Mouse (Mus musculus) G1E (cell line): ENCODE data around the gene Bckdk.

Experiments
- CTCF ChIP-seq: IDR thresholded peaks from 2 replicates; pipeline ENCODE4 v1.5.1; 2012; ENCODE audit warnings: low read depth, low read length, inconsistent platforms, mixed read lengths
- GATA1 ChIP-seq: IDR thresholded peaks from 2 replicates; pipeline ENCODE4 v1.6.1; 2012; ENCODE audit warnings: borderline replicate concordance, low read length, inconsistent platforms, mixed read lengths
- POLR2AphosphoS5 ChIP-seq: IDR thresholded peaks from 2 replicates; pipeline ENCODE4 v1.6.1; 2012; ENCODE audit warnings: low read depth, low read length, inconsistent platforms; ENCODE audit not compliant: insufficient replicate concordance
- TAL1 ChIP-seq: conservative IDR thresholded peaks from 2 replicates; pipeline ENCODE4 v1.6.1; 2012; ENCODE audit warnings: low read depth, low read length, inconsistent platforms, mixed read lengths

GRCm38 (mm10) chr7:127867641-127868040 is 36.2 kb upstream of the Bckdk start:
- TF ChIP-seq CTCF (no peak), TAL1 (no peak), GATA1 (no peak), POLR2AphosphoS5 (no peak)
